Mouse (Mus musculus) heart, adult 2 months (tissue): ENCODE results near the gene Ceacam19.

Experiments used
- EP300 ChIP-seq: fragments of 200-500 bp; IDR thresholded peaks from 2 replicates; pipeline ENCODE4 v1.6.1; 2011; ENCODE audit warnings: low read depth, low read length, control low read depth; ENCODE audit not compliant: insufficient read depth
- POLR2A ChIP-seq: fragments of 200-500 bp; IDR thresholded peaks from 2 replicates; pipeline ENCODE4 v1.6.1; 2011; ENCODE audit warnings: mild to moderate bottlenecking, low read depth, low read length, control low read depth; ENCODE audit not compliant: insufficient read depth

- no peak for TF ChIP-seq EP300
- TF ChIP-seq POLR2A: no peak
Measured at GRCm38 (mm10) chr7:19865246-19866036, 22.3 kb downstream of the Ceacam19 start.
